32 mouse cellular contexts compared by ENCODE assay signal in genomic region chr17:86991306-86991705, GRCm38 (mm10). TPM values are rescaled to one million over a fixed set of nuclear protein-coding genes. Genes with fewer than 3 reads are reported as not detected.
A peak's percentile ranks its signal among the peaks of the same experiment; 100 is the strongest.
DNase-seq lines count a peak whose midpoint lies in the region; ATAC-seq and TF ChIP-seq lines count a peak whose summit lies in the region.
"Had no signal": no experiment of that assay in that cellular context is flagged by ENCODE, and none has a peak within 500 bp of the region (broad histone marks: within the 10 kb centered on the region; RNA-seq: fewer than 3 reads in every experiment).

No protein-coding gene starts in this region.

- no peak for DNase-seq in gastrocnemius, adult 2 months
- DNase-seq in gastrocnemius, postnatal 4 days (ENCODE audit: low spot score in 2 of 2) = no peak
- DNase-seq in limb, embryonic 10.5 days (ENCODE audit: low spot score) = no peak
- no peak for DNase-seq in lung, adult 2 months
- peak; percentile 51 for DNase-seq in lung, postnatal 36 days
- DNase-seq in left cerebral cortex, postnatal 36 days (ENCODE audit: low spot score in 2 of 2) = no peak
- DNase-seq: adrenal gland, adult 8-10 months; adrenal gland, postnatal 25 days; cerebellum, adult 2 months; cerebellum, postnatal 10 days; cerebellum, postnatal 36 days; embryo, embryonic 11 days; gastrocnemius, postnatal 10 days; gastrocnemius, postnatal 36 days; heart, adult 11 months had no signal

- H3K9me3 ChIP-seq in limb, embryonic 12.5 days = no peaks in the 10 kb centered on the region
- H3K9me3 ChIP-seq in limb, embryonic 10.5 days (replicated peaks) = no peaks in the 10 kb centered on the region
- H3K9me3 ChIP-seq in lung, embryonic 16.5 days (ENCODE audit: control insufficient read depth, low read length) = no peaks in the 10 kb centered on the region
- H3K9me3 ChIP-seq: embryonic facial prominence, embryonic 10.5 days; embryonic facial prominence, embryonic 13.5 days; forebrain, embryonic 12.5 days; forebrain, embryonic 15.5 days; hindbrain, embryonic 10.5 days; hindbrain, embryonic 13.5 days had no signal

- peaks cover 2% of the 10 kb centered on the region; the same call in 1 of the 2 replicates for H3K36me3 ChIP-seq in limb, embryonic 12.5 days
- peaks cover 6% of the 10 kb centered on the region; the same call in 1 of the 2 replicates for H3K36me3 ChIP-seq in limb, embryonic 10.5 days
- H3K36me3 ChIP-seq in lung, embryonic 16.5 days (ENCODE audit: control insufficient read depth, insufficient read depth, low read length) = no peaks in the 10 kb centered on the region
- H3K36me3 ChIP-seq: embryonic facial prominence, embryonic 13.5 days; forebrain, embryonic 12.5 days; forebrain, embryonic 15.5 days; hindbrain, embryonic 13.5 days had no signal

- no peak for TF ChIP-seq CTCF in gastrocnemius, adult 2 months (IDR thresholded peaks at IDR 0.05)
- TF ChIP-seq CTCF in lung, adult 2 months (IDR thresholded peaks at IDR 0.05; ENCODE audit: insufficient read depth, low read length) = no peak

- 0 out of 2 replicates have a peak overlapping the region, but pooled peaks have one; percentile 8 for H3K9ac ChIP-seq in limb, embryonic 12.5 days (replicated peaks)
- no peak overlapping the region for H3K9ac ChIP-seq in lung, embryonic 16.5 days (ENCODE audit: low read length)
- H3K9ac ChIP-seq: embryonic facial prominence, embryonic 13.5 days; forebrain, embryonic 12.5 days; forebrain, embryonic 15.5 days; hindbrain, embryonic 13.5 days had no signal

- H3K4me1 ChIP-seq in limb, embryonic 12.5 days (replicated peaks) = peaks cover 13% of the 10 kb centered on the region
- H3K4me1 ChIP-seq in limb, embryonic 10.5 days = peaks cover 12% of the 10 kb centered on the region
- H3K4me1 ChIP-seq in lung, embryonic 16.5 days (replicated peaks; ENCODE audit: control insufficient read depth, insufficient read depth, low read length) = no peaks in the 10 kb centered on the region
- peaks cover 8% of the 10 kb centered on the region for H3K4me1 ChIP-seq in lung, adult 2 months (ENCODE audit: control insufficient read depth, insufficient read depth, low read length)

- no peaks in the 10 kb centered on the region for H3K27me3 ChIP-seq in limb, embryonic 12.5 days
- H3K27me3 ChIP-seq in limb, embryonic 10.5 days (ENCODE audit: low read depth, poor library complexity, severe bottlenecking) = no peaks in the 10 kb centered on the region
- H3K27me3 ChIP-seq in lung, embryonic 16.5 days (ENCODE audit: control insufficient read depth, insufficient read depth, low read depth, low read length) = no peaks in the 10 kb centered on the region
- H3K27me3 ChIP-seq: embryonic facial prominence, embryonic 13.5 days; forebrain, embryonic 12.5 days; forebrain, embryonic 15.5 days; hindbrain, embryonic 13.5 days had no signal

- H3K4me2 ChIP-seq in limb, embryonic 12.5 days = no peak overlapping the region
- no peak overlapping the region for H3K4me2 ChIP-seq in lung, embryonic 16.5 days (ENCODE audit: low read depth, low read length)
- H3K4me2 ChIP-seq: embryonic facial prominence, embryonic 13.5 days; forebrain, embryonic 12.5 days; forebrain, embryonic 15.5 days; hindbrain, embryonic 13.5 days had no signal

- 0 out of 2 replicates have a peak overlapping the region, but pooled peaks have one; percentile 31 for H3K27ac ChIP-seq in gastrocnemius, adult 2 months
- no peak overlapping the region for H3K27ac ChIP-seq in limb, embryonic 12.5 days
- no peak overlapping the region for H3K27ac ChIP-seq in limb, embryonic 10.5 days
- H3K27ac ChIP-seq in lung, embryonic 16.5 days (ENCODE audit: low read length) = no peak overlapping the region
- H3K27ac ChIP-seq: embryonic facial prominence, embryonic 10.5 days; embryonic facial prominence, embryonic 13.5 days; forebrain, embryonic 12.5 days; forebrain, embryonic 15.5 days; hindbrain, embryonic 10.5 days; hindbrain, embryonic 13.5 days had no signal

- intact Hi-C loops in gastrocnemius, adult 2 months (cut with DNase I) = no loop called here
- intact Hi-C loops in left cerebral cortex, postnatal 36 days (cut with DNase I) = no loop called here

- TF ChIP-seq POLR2A in lung, adult 2 months (IDR thresholded peaks at IDR 0.05; ENCODE audit: borderline replicate concordance, extremely low read depth, low read depth, low read length) = no peak

- 84% methylated on average over 8 of the region's 8 CpGs for WGBS in limb, embryonic 12.5 days
- WGBS in limb, embryonic 10.5 days = 89% methylated on average over 8 of the region's 8 CpGs
- WGBS in lung, embryonic 16.5 days = 69% methylated on average over 8 of the region's 8 CpGs
- 74% methylated on average over 8 of the region's 8 CpGs for WGBS in lung, adult 2 months

- H3K4me3 ChIP-seq in gastrocnemius, adult 2 months = no peak overlapping the region
- H3K4me3 ChIP-seq in limb, embryonic 12.5 days (replicated peaks) = no peak overlapping the region
- H3K4me3 ChIP-seq in limb, embryonic 10.5 days = no peak overlapping the region
- H3K4me3 ChIP-seq in lung, embryonic 16.5 days (ENCODE audit: low read length) = no peak overlapping the region
- H3K4me3 ChIP-seq in lung, adult 2 months (replicated peaks; ENCODE audit: extremely low read depth, low read depth, low read length) = no peak overlapping the region
- H3K4me3 ChIP-seq: embryonic facial prominence, embryonic 10.5 days; embryonic facial prominence, embryonic 13.5 days; erythroblast, embryonic 14.5 days; forebrain, embryonic 12.5 days; forebrain, embryonic 15.5 days; hindbrain, embryonic 10.5 days; hindbrain, embryonic 13.5 days had no signal

- no peak for ATAC-seq in limb, embryonic 12.5 days (ENCODE audit: insufficient number of reproducible peaks, insufficient read depth, low FRiP score, low TSS enrichment, low read depth)
- ATAC-seq in lung, embryonic 16.5 days (ENCODE audit: low read depth) = peak; percentile 67
- ATAC-seq: activated CD4-positive, CD25-positive, alpha-beta regulatory T cell, adult 4 months; forebrain, embryonic 15.5 days; hindbrain, embryonic 16.5 days had no signal

RNA-seq across cellular contexts. Expression of gene Rhoq, which starts 28.4 kb away (rescaled TPM):
- total RNA-seq in gastrocnemius, adult 2 months (2021) = 100 to 1,000 TPM; 168 to 172 TPM
- 100 to 1,000 TPM; 155 to 176 TPM for total RNA-seq in gastrocnemius, postnatal 4 days (2021)
- 23.8 and 24.1 TPM in 2 replicates for polyA plus RNA-seq in limb, embryonic 12.5 days (2016; fragmentation: Nextera tagmentation; extraction: Ambion mirVana)
- 10.5 and 13.3 TPM in 2 replicates for polyA plus RNA-seq in limb, embryonic 10.5 days (2016; fragmentation: Nextera tagmentation; extraction: Ambion mirVana)
- 10.3 and 11.2 TPM in 2 replicates for polyA plus RNA-seq in lung, embryonic 16.5 days (2015; fragmentation: Nextera tagmentation; extraction: Ambion mirVana)
- polyA plus RNA-seq in lung, adult 2 months (2012; rRNA removed) = 25.0 and 28.3 TPM in 2 replicates
- 10 to 100 TPM; 36.3 to 45.0 TPM for total RNA-seq in left cerebral cortex, postnatal 36 days (2021)

RNA-seq across cellular contexts. Expression of gene Pigf, which starts 33.9 kb away (rescaled TPM):
- total RNA-seq in gastrocnemius, adult 2 months (2021) = 1 to 10 TPM; 2.2 to 2.7 TPM
- 1 to 10 TPM; 4.5 to 5.8 TPM for total RNA-seq in gastrocnemius, postnatal 4 days (2021)
- 32.7 and 39.6 TPM in 2 replicates for polyA plus RNA-seq in limb, embryonic 12.5 days (2016; fragmentation: Nextera tagmentation; extraction: Ambion mirVana)
- 32.7 and 44.3 TPM in 2 replicates for polyA plus RNA-seq in limb, embryonic 10.5 days (2016; fragmentation: Nextera tagmentation; extraction: Ambion mirVana)
- polyA plus RNA-seq in lung, embryonic 16.5 days (2015; fragmentation: Nextera tagmentation; extraction: Ambion mirVana) = 30.5 and 31.0 TPM in 2 replicates
- polyA plus RNA-seq in lung, adult 2 months (2012; rRNA removed) = 2.9 and 5.3 TPM in 2 replicates
- 10 to 100 TPM; 15.0 to 18.1 TPM for total RNA-seq in left cerebral cortex, postnatal 36 days (2021)

RNA-seq across cellular contexts. Expression of gene Cript, which starts 34.0 kb away (rescaled TPM):
- 10 to 100 TPM; 46.1 to 51.7 TPM for total RNA-seq in gastrocnemius, adult 2 months (2021)
- total RNA-seq in gastrocnemius, postnatal 4 days (2021) = 10 to 100 TPM; 27.9 to 29.9 TPM
- 143 and 146 TPM in 2 replicates for polyA plus RNA-seq in limb, embryonic 12.5 days (2016; fragmentation: Nextera tagmentation; extraction: Ambion mirVana)
- polyA plus RNA-seq in limb, embryonic 10.5 days (2016; fragmentation: Nextera tagmentation; extraction: Ambion mirVana) = 135 and 136 TPM in 2 replicates
- polyA plus RNA-seq in lung, embryonic 16.5 days (2015; fragmentation: Nextera tagmentation; extraction: Ambion mirVana) = 133 and 138 TPM in 2 replicates
- 7.7 and 15.5 TPM in 2 replicates for polyA plus RNA-seq in lung, adult 2 months (2012; rRNA removed)
- total RNA-seq in left cerebral cortex, postnatal 36 days (2021) = 10 to 100 TPM; 61.2 to 66.2 TPM

RNA-seq across cellular contexts. Expression of gene Atp6v1e2, which starts 43.6 kb away (rescaled TPM):
- not detected for total RNA-seq in gastrocnemius, adult 2 months (2021)
- total RNA-seq in gastrocnemius, postnatal 4 days (2021) = not detected
- not detected in 2 replicates for polyA plus RNA-seq in limb, embryonic 12.5 days (2016; fragmentation: Nextera tagmentation; extraction: Ambion mirVana)
- not detected in 2 replicates for polyA plus RNA-seq in limb, embryonic 10.5 days (2016; fragmentation: Nextera tagmentation; extraction: Ambion mirVana)
- polyA plus RNA-seq in lung, embryonic 16.5 days (2015; fragmentation: Nextera tagmentation; extraction: Ambion mirVana) = not detected in 2 replicates
- not detected in 2 replicates for polyA plus RNA-seq in lung, adult 2 months (2012; rRNA removed)
- total RNA-seq in left cerebral cortex, postnatal 36 days (2021) = not detected
- total RNA-seq: adrenal gland, adult 8-10 months; adrenal gland, postnatal 25 days; ES-E14; gastrocnemius, postnatal 10 days; gastrocnemius, postnatal 36 days; heart, postnatal 25 days had no signal
- polyA plus RNA-seq: activated CD4-positive, CD25-positive, alpha-beta regulatory T cell, adult 4 months; brain, embryonic 14.5 days; cerebellum, adult 2 months; cortical plate, adult 2 months; embryonic facial prominence, embryonic 10.5 days; embryonic facial prominence, embryonic 13.5 days; erythroblast, embryonic 14.5 days; forebrain, embryonic 12.5 days; forebrain, embryonic 15.5 days; heart, embryonic 14.5 days; heart, postnatal 0 days; hindbrain, embryonic 10.5 days; hindbrain, embryonic 13.5 days had no signal
